Comparison of ENCODE assay signal across 9 mouse cellular contexts in genomic region chr7:99889175-99889880, GRCm38 (mm10). TPM values are rescaled to one million over a fixed set of nuclear protein-coding genes. Genes with fewer than 3 reads are reported as not detected.
A peak's percentile ranks its signal among the peaks of the same experiment; 100 is the strongest.
DNase-seq lines count a peak whose midpoint lies in the region; ATAC-seq and TF ChIP-seq lines count a peak whose summit lies in the region.
"Had no signal": no experiment of that assay in that cellular context is flagged by ENCODE, and none has a peak within 500 bp of the region (broad histone marks: within the 10 kb centered on the region; RNA-seq: fewer than 3 reads in every experiment).

No protein-coding gene starts in this region.

- H3K27ac ChIP-seq in left cerebral cortex, adult 2 months: no peak overlapping the region
- H3K27ac ChIP-seq in lung, embryonic 16.5 days (ENCODE audit: low read length): no peak overlapping the region
- peak overlapping the region; percentile 98 for H3K27ac ChIP-seq in thymus, adult 2 months (ENCODE audit: control insufficient read depth, insufficient read depth, low read length)
- H3K27ac ChIP-seq: limb, embryonic 13.5 days; stomach, embryonic 15.5 days had no signal

- H3K4me3 ChIP-seq in left cerebral cortex, adult 2 months: no peak overlapping the region
- no peak overlapping the region for H3K4me3 ChIP-seq in lung, embryonic 16.5 days (ENCODE audit: low read length)
- peak overlapping the region; percentile 27 for H3K4me3 ChIP-seq in thymus, adult 2 months (ENCODE audit: control insufficient read depth, insufficient read depth, low read length)
- H3K4me3 ChIP-seq: limb, embryonic 13.5 days; stomach, embryonic 15.5 days had no signal

- TF ChIP-seq CTCF in left cerebral cortex, adult 2 months (IDR thresholded peaks at IDR 0.05): peak; percentile 4
- TF ChIP-seq CTCF in brain, embryonic 14.5 days (IDR thresholded peaks at IDR 0.05; ENCODE audit: borderline replicate concordance, extremely low read depth, insufficient read depth, insufficient read length): peak; percentile 22; the same call in 1 of the 2 replicates
- peak; percentile 71; the same call in 1 of the 2 replicates for TF ChIP-seq CTCF in thymus, adult 2 months (IDR thresholded peaks at IDR 0.05; ENCODE audit: borderline replicate concordance, control insufficient read depth, extremely low read depth, insufficient read depth, low read length, poor library complexity)

- no peaks in the 10 kb centered on the region for H3K27me3 ChIP-seq in lung, embryonic 16.5 days (ENCODE audit: control insufficient read depth, insufficient read depth, low read depth, low read length)
- no peaks in the 10 kb centered on the region for H3K27me3 ChIP-seq in thymus, adult 2 months (ENCODE audit: control insufficient read depth, insufficient read depth, low read length)
- H3K27me3 ChIP-seq: limb, embryonic 13.5 days; stomach, embryonic 15.5 days had no signal

- H3K9ac ChIP-seq in lung, embryonic 16.5 days (ENCODE audit: low read length): no peak overlapping the region
- H3K9ac ChIP-seq: limb, embryonic 13.5 days; stomach, embryonic 15.5 days had no signal

- intact Hi-C loops in left cerebral cortex, adult 2 months (cut with DNase I): no loop called here
- intact Hi-C loops in left cerebral cortex, postnatal 36 days (cut with DNase I): no loop called here

- no peaks in the 10 kb centered on the region for H3K9me3 ChIP-seq in lung, embryonic 16.5 days (ENCODE audit: control insufficient read depth, low read length)
- H3K9me3 ChIP-seq: limb, embryonic 13.5 days; stomach, embryonic 15.5 days had no signal

- DNase-seq in left cerebral cortex, adult 2 months (ENCODE audit: extremely low spot score in 1 of 2, low spot score in 2 of 2): no peak
- no peak for DNase-seq in left cerebral cortex, postnatal 36 days (ENCODE audit: low spot score in 2 of 2)
- DNase-seq in brain, embryonic 14.5 days (ENCODE audit: low read depth): peak; percentile 41
- DNase-seq in thymus, adult 2 months: peak; percentile 81
- DNase-seq in right cerebral cortex, postnatal 10 days (ENCODE audit: low spot score in 2 of 2): no peak
- no peak for DNase-seq in right cerebral cortex, postnatal 36 days (ENCODE audit: low spot score in 2 of 2)

- ATAC-seq in lung, embryonic 16.5 days (ENCODE audit: low read depth): peak; percentile 56; the same call in 1 of the 2 replicates

- no peaks in the 10 kb centered on the region; the same call in 1 of the 2 replicates for H3K4me1 ChIP-seq in lung, embryonic 16.5 days (replicated peaks; ENCODE audit: control insufficient read depth, insufficient read depth, low read length)
- peaks cover 62% of the 10 kb centered on the region for H3K4me1 ChIP-seq in thymus, adult 2 months (replicated peaks; ENCODE audit: control insufficient read depth, insufficient read depth, low read length)
- H3K4me1 ChIP-seq: stomach, embryonic 15.5 days had no signal

- no peak for TF ChIP-seq POLR2A in brain, embryonic 14.5 days (IDR thresholded peaks at IDR 0.05; ENCODE audit: borderline replicate concordance, extremely low read depth, insufficient read depth, insufficient read length, poor library complexity, severe bottlenecking)
- no peak for TF ChIP-seq POLR2A in thymus, adult 2 months (IDR thresholded peaks at IDR 0.05; ENCODE audit: control insufficient read depth, extremely low read depth, insufficient read depth, low read length, poor library complexity)

- 32% methylated on average over 10 of the region's 10 CpGs for WGBS in lung, embryonic 16.5 days
- 7% methylated on average over 10 of the region's 10 CpGs for WGBS in thymus, adult 2 months

- H3K4me2 ChIP-seq in lung, embryonic 16.5 days (ENCODE audit: low read depth, low read length): no peak overlapping the region
- H3K4me2 ChIP-seq: limb, embryonic 13.5 days; stomach, embryonic 15.5 days had no signal

- no peaks in the 10 kb centered on the region for H3K36me3 ChIP-seq in lung, embryonic 16.5 days (ENCODE audit: control insufficient read depth, insufficient read depth, low read length)
- H3K36me3 ChIP-seq in thymus, adult 2 months (ENCODE audit: control insufficient read depth, insufficient read depth, low read length): no peaks in the 10 kb centered on the region
- H3K36me3 ChIP-seq: limb, embryonic 13.5 days; stomach, embryonic 15.5 days had no signal

RNA-seq across cellular contexts. Expression of gene Spcs2, which starts 26.1 kb away (rescaled TPM):
- 10 to 100 TPM; 86.4 to 90.6 TPM for total RNA-seq in left cerebral cortex, adult 2 months (2021)
- 10 to 100 TPM; 85.6 to 90.2 TPM for total RNA-seq in left cerebral cortex, postnatal 36 days (2021)
- polyA plus RNA-seq in brain, embryonic 14.5 days (2012; rRNA removed): 75.5 and 101 TPM in 2 replicates
- 397 and 399 TPM in 2 replicates for polyA plus RNA-seq in lung, embryonic 16.5 days (2015; fragmentation: Nextera tagmentation; extraction: Ambion mirVana)
- 83.7 and 91.7 TPM in 2 replicates for polyA plus RNA-seq in thymus, adult 2 months (2012; rRNA removed)

RNA-seq across cellular contexts. Expression of gene Xrra1, which starts 30.4 kb away (rescaled TPM):
- total RNA-seq in left cerebral cortex, adult 2 months (2021): 1 to 10 TPM in 1 of 2 experiments, under 1 TPM in 1; 0.77 to 1.6 TPM
- total RNA-seq in left cerebral cortex, postnatal 36 days (2021): 1 to 10 TPM; 1.1 to 1.6 TPM
- 0.55 and 0.67 TPM in 2 replicates for polyA plus RNA-seq in brain, embryonic 14.5 days (2012; rRNA removed)
- 0.28 and 0.54 TPM in 2 replicates for polyA plus RNA-seq in lung, embryonic 16.5 days (2015; fragmentation: Nextera tagmentation; extraction: Ambion mirVana)
- 26.0 and 36.9 TPM in 2 replicates for polyA plus RNA-seq in thymus, adult 2 months (2012; rRNA removed)

Comparison
In these comparisons a context has a peak if more than half of its experiments do, and no peak if none do; other contexts are left out.
1. DNase-seq: peak in brain, embryonic 14.5 days (single experiment) and thymus, adult 2 months (single experiment); none in left cerebral cortex, adult 2 months (0 of 2), left cerebral cortex, postnatal 36 days (0 of 2), right cerebral cortex, postnatal 10 days (0 of 2) and right cerebral cortex, postnatal 36 days (0 of 2).
2. CTCF ChIP-seq: peak in every context shown above with its lines; median percentile 71 in thymus, adult 2 months; 22 in brain, embryonic 14.5 days; 4 in left cerebral cortex, adult 2 months.
3. RNA of gene Xrra1, which starts 30.4 kb away (polyA plus RNA-seq): 26.0 to 36.9 TPM in thymus, adult 2 months; 0.55 to 0.67 TPM in brain, embryonic 14.5 days and 0.28 to 0.54 TPM in lung, embryonic 16.5 days; every median in the first group is over 10 times any median in the second.